In the genomic region with DNA sequence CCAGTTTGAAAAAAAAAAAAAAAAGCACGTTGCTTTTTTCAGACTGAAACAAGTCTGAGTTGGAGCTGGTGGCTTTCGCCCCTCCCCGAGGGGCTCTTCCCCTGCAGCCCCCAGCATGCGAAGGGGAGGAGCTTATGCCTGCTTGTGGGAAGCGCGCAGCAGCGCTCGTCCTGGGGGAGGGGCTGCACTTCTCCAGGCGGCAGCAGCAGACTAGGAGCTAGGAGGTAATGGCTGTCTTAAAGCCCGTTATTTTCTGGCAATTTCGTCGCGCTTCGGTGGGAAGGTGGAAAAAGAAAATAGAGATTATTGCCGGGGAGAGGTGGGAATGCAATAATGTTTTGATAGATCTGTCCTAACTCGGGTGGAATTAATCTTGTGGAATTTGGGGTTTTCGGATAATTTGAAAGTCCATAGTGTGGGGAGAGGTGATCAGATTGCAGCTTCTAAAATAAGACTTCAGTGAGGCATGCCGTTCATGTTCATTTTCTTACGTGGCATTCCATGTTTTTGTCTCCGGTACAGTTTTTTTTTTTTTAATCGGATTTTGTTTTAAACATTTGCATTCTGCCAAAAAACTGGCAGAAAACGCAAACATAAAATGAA, we compare ENCODE assay signal across 8 mouse cellular contexts. TPM values are rescaled to one million over a fixed set of nuclear protein-coding genes. Genes with fewer than 3 reads are reported as not detected.
A peak's percentile ranks its signal among the peaks of the same experiment; 100 is the strongest.
DNase-seq lines count a peak whose midpoint lies in the region; ATAC-seq and TF ChIP-seq lines count a peak whose summit lies in the region.

No protein-coding gene starts in this region.

- ATAC-seq in heart, embryonic 12.5 days (ENCODE audit: insufficient number of reproducible peaks, low FRiP score): peak; percentile 82
- peak; percentile 89; the same call in 1 of the 2 replicates for ATAC-seq in kidney, embryonic 16.5 days (ENCODE audit: low FRiP score, low TSS enrichment)
- ATAC-seq in limb, embryonic 14.5 days (ENCODE audit: low FRiP score, low read depth): peak; percentile 92
- ATAC-seq in midbrain, embryonic 15.5 days (replicated peaks): peak; percentile 96

- no peak overlapping the region for H3K27ac ChIP-seq in thymus, adult 2 months (ENCODE audit: control insufficient read depth, insufficient read depth, low read length)
- H3K27ac ChIP-seq in heart, embryonic 12.5 days (ENCODE audit: poor library complexity, severe bottlenecking): 0 out of 2 replicates have a peak overlapping the region, but pooled peaks have one; percentile 33
- no peak overlapping the region for H3K27ac ChIP-seq in kidney, embryonic 16.5 days (ENCODE audit: low read length)
- H3K27ac ChIP-seq in limb, embryonic 14.5 days (replicated peaks; ENCODE audit: low read depth, low read length): peak overlapping the region; percentile 52; the same call in 1 of the 2 replicates
- H3K27ac ChIP-seq in midbrain, embryonic 15.5 days: no peak overlapping the region
- 0 out of 2 replicates have a peak overlapping the region, but pooled peaks have one; percentile 21 for H3K27ac ChIP-seq in testis, adult 2 months (ENCODE audit: control insufficient read depth, insufficient read depth, low read depth, low read length)

- H3K4me1 ChIP-seq in thymus, adult 2 months (replicated peaks; ENCODE audit: control insufficient read depth, insufficient read depth, low read length): no peaks in the 10 kb centered on the region
- peaks cover 17% of the 10 kb centered on the region; the same call in 1 of the 2 replicates for H3K4me1 ChIP-seq in heart, embryonic 12.5 days (replicated peaks)
- no peaks in the 10 kb centered on the region; the same call in 1 of the 2 replicates for H3K4me1 ChIP-seq in kidney, embryonic 16.5 days (ENCODE audit: insufficient read depth, low read length)
- no peaks in the 10 kb centered on the region for H3K4me1 ChIP-seq in limb, embryonic 14.5 days (ENCODE audit: control insufficient read depth, insufficient read depth, low read length)
- H3K4me1 ChIP-seq in midbrain, embryonic 15.5 days: peaks cover 4% of the 10 kb centered on the region; the same call in 1 of the 2 replicates
- H3K4me1 ChIP-seq in testis, adult 2 months (ENCODE audit: control insufficient read depth, insufficient read depth, low read length): no peaks in the 10 kb centered on the region; the same call in 1 of the 2 replicates

- peak; percentile 5 to 7 for DNase-seq in thymus, postnatal 10 days (ENCODE audit: low spot score in 2 of 2)
- DNase-seq in thymus, adult 2 months: no peak
- peak; percentile 63 for DNase-seq in embryo, embryonic 11.5 days (ENCODE audit: low read depth, low spot score)
- DNase-seq in limb, embryonic 14.5 days (ENCODE audit: low spot score): peak; percentile 81

- no peaks in the 10 kb centered on the region for H3K9me3 ChIP-seq in heart, embryonic 12.5 days (replicated peaks)
- H3K9me3 ChIP-seq in kidney, embryonic 16.5 days (ENCODE audit: low read length): no peaks in the 10 kb centered on the region
- no peaks in the 10 kb centered on the region for H3K9me3 ChIP-seq in limb, embryonic 14.5 days (ENCODE audit: control insufficient read depth, low read length)
- no peaks in the 10 kb centered on the region for H3K9me3 ChIP-seq in midbrain, embryonic 15.5 days

- 4% methylated on average over 22 of the region's 22 CpGs for WGBS in thymus, adult 2 months
- 13% methylated on average over 22 of the region's 22 CpGs for WGBS in heart, embryonic 12.5 days
- WGBS in kidney, embryonic 16.5 days: 24% methylated on average over 22 of the region's 22 CpGs
- WGBS in limb, embryonic 14.5 days: 20% methylated on average over 22 of the region's 22 CpGs
- WGBS in midbrain, embryonic 15.5 days: 17% methylated on average over 22 of the region's 22 CpGs

- H3K4me2 ChIP-seq in heart, embryonic 12.5 days: peak overlapping the region; percentile 61
- peak overlapping the region; percentile 51 for H3K4me2 ChIP-seq in kidney, embryonic 16.5 days (replicated peaks; ENCODE audit: low read depth, low read length)
- peak overlapping the region; percentile 37 for H3K4me2 ChIP-seq in limb, embryonic 14.5 days (replicated peaks; ENCODE audit: low read depth, low read length, severe bottlenecking)
- peak overlapping the region; percentile 52 for H3K4me2 ChIP-seq in midbrain, embryonic 15.5 days

- no peak for TF ChIP-seq POLR2A in thymus, adult 2 months (IDR thresholded peaks at IDR 0.05; ENCODE audit: control insufficient read depth, extremely low read depth, insufficient read depth, low read length, poor library complexity)
- TF ChIP-seq POLR2A in limb, embryonic 14.5 days (IDR thresholded peaks at IDR 0.05; ENCODE audit: borderline replicate concordance, extremely low read depth, insufficient read depth, insufficient read length): no peak
- no peak for TF ChIP-seq POLR2A in testis, adult 2 months (IDR thresholded peaks at IDR 0.05; ENCODE audit: control insufficient read depth, low read depth, low read length)

- H3K4me3 ChIP-seq in thymus, adult 2 months (ENCODE audit: control insufficient read depth, insufficient read depth, low read length): no peak overlapping the region
- H3K4me3 ChIP-seq in heart, embryonic 12.5 days: peak overlapping the region; percentile 50
- peak overlapping the region; percentile 44 for H3K4me3 ChIP-seq in kidney, embryonic 16.5 days (ENCODE audit: low read length)
- peak overlapping the region; percentile 39 for H3K4me3 ChIP-seq in limb, embryonic 14.5 days (replicated peaks; ENCODE audit: low read length)
- peak overlapping the region; percentile 41 for H3K4me3 ChIP-seq in midbrain, embryonic 15.5 days
- H3K4me3 ChIP-seq in testis, adult 2 months (ENCODE audit: control insufficient read depth, low read depth, low read length): peak overlapping the region; percentile 66

- H3K9ac ChIP-seq in heart, embryonic 12.5 days: peak overlapping the region; percentile 54; the same call in 1 of the 2 replicates
- H3K9ac ChIP-seq in kidney, embryonic 16.5 days (replicated peaks; ENCODE audit: low read length): no peak overlapping the region
- H3K9ac ChIP-seq in limb, embryonic 14.5 days (ENCODE audit: low read depth, low read length, severe bottlenecking): peak overlapping the region; percentile 45
- peak overlapping the region; percentile 22; the same call in 1 of the 2 replicates for H3K9ac ChIP-seq in midbrain, embryonic 15.5 days

- no peaks in the 10 kb centered on the region for H3K36me3 ChIP-seq in thymus, adult 2 months (ENCODE audit: control insufficient read depth, insufficient read depth, low read length)
- H3K36me3 ChIP-seq in heart, embryonic 12.5 days: no peaks in the 10 kb centered on the region
- no peaks in the 10 kb centered on the region for H3K36me3 ChIP-seq in kidney, embryonic 16.5 days (ENCODE audit: insufficient read depth, low read length)
- H3K36me3 ChIP-seq in limb, embryonic 14.5 days (ENCODE audit: control insufficient read depth, insufficient read depth, low read length): no peaks in the 10 kb centered on the region
- H3K36me3 ChIP-seq in midbrain, embryonic 15.5 days (replicated peaks): no peaks in the 10 kb centered on the region
- no peaks in the 10 kb centered on the region for H3K36me3 ChIP-seq in testis, adult 2 months (ENCODE audit: control insufficient read depth, insufficient read depth, low read length)

- no peak for TF ChIP-seq CTCF in thymus, adult 2 months (IDR thresholded peaks at IDR 0.05; ENCODE audit: borderline replicate concordance, control insufficient read depth, extremely low read depth, insufficient read depth, low read length, poor library complexity)
- TF ChIP-seq CTCF in testis, adult 2 months (IDR thresholded peaks at IDR 0.05; ENCODE audit: control insufficient read depth, insufficient read depth, insufficient replicate concordance, low read depth, low read length): no peak

- H3K27me3 ChIP-seq in thymus, adult 2 months (ENCODE audit: control insufficient read depth, insufficient read depth, low read length): no peaks in the 10 kb centered on the region
- no peaks in the 10 kb centered on the region for H3K27me3 ChIP-seq in heart, embryonic 12.5 days (replicated peaks)
- H3K27me3 ChIP-seq in kidney, embryonic 16.5 days (ENCODE audit: insufficient read depth, low read length): peaks cover 3% of the 10 kb centered on the region; the same call in 1 of the 2 replicates
- H3K27me3 ChIP-seq in limb, embryonic 14.5 days (ENCODE audit: control insufficient read depth, insufficient read depth, low read length): no peaks in the 10 kb centered on the region
- H3K27me3 ChIP-seq in midbrain, embryonic 15.5 days (replicated peaks): 0 out of 2 replicates have a peak, but pooled peaks cover 3% of the 10 kb centered on the region
- no peaks in the 10 kb centered on the region for H3K27me3 ChIP-seq in testis, adult 2 months (ENCODE audit: control insufficient read depth, insufficient read depth, low read length)

RNA-seq across cellular contexts. Expression of a gene that starts 7.2 kb away (rescaled TPM):
- polyA plus RNA-seq in thymus, adult 2 months (2012; rRNA removed): 0.07 and 0.23 TPM in 2 replicates
- polyA plus RNA-seq in heart, embryonic 12.5 days (2016; fragmentation: Nextera tagmentation; extraction: Ambion mirVana): 38.8 and 46.4 TPM in 2 replicates
- 12.1 and 16.5 TPM in 2 replicates for polyA plus RNA-seq in kidney, embryonic 16.5 days (2015; fragmentation: Nextera tagmentation; extraction: Ambion mirVana)
- polyA plus RNA-seq in limb, embryonic 14.5 days (2012; rRNA removed): 13.3 and 17.2 TPM in 2 replicates
- 39.1 and 52.6 TPM in 2 replicates for polyA plus RNA-seq in limb, embryonic 14.5 days (2014; fragmentation: Nextera tagmentation; extraction: Ambion mirVana)
- polyA plus RNA-seq in midbrain, embryonic 15.5 days (2015; fragmentation: Nextera tagmentation; extraction: Ambion mirVana): 8.4 and 8.6 TPM in 2 replicates
- polyA plus RNA-seq in testis, adult 2 months (2012; rRNA removed): 9.6 and 12.7 TPM in 2 replicates

RNA-seq across cellular contexts. Expression of a gene that starts 38.1 kb away (rescaled TPM):
- not detected in 2 replicates for polyA plus RNA-seq in thymus, adult 2 months (2012; rRNA removed)
- polyA plus RNA-seq in heart, embryonic 12.5 days (2016; fragmentation: Nextera tagmentation; extraction: Ambion mirVana): not detected in 2 replicates
- polyA plus RNA-seq in kidney, embryonic 16.5 days (2015; fragmentation: Nextera tagmentation; extraction: Ambion mirVana): not detected in 2 replicates
- not detected in 2 replicates for polyA plus RNA-seq in limb, embryonic 14.5 days (2012; rRNA removed)
- polyA plus RNA-seq in limb, embryonic 14.5 days (2014; fragmentation: Nextera tagmentation; extraction: Ambion mirVana): not detected in 2 replicates
- not detected in 2 replicates for polyA plus RNA-seq in midbrain, embryonic 15.5 days (2015; fragmentation: Nextera tagmentation; extraction: Ambion mirVana)
- polyA plus RNA-seq in testis, adult 2 months (2012; rRNA removed): 18.0 and 21.0 TPM in 2 replicates

Comparison
In these comparisons a context has a peak if more than half of its experiments do, and no peak if none do; other contexts are left out.
1. H3K27ac ChIP-seq: peak in heart, embryonic 12.5 days (single experiment), limb, embryonic 14.5 days (single experiment) and testis, adult 2 months (single experiment); none in thymus, adult 2 months (single experiment), kidney, embryonic 16.5 days (single experiment) and midbrain, embryonic 15.5 days (single experiment).
2. RNA of a gene that starts 38.1 kb away (polyA plus RNA-seq): 18.0 to 21.0 TPM in testis, adult 2 months; not detected in limb, embryonic 14.5 days, not detected in thymus, adult 2 months, not detected in heart, embryonic 12.5 days, not detected in kidney, embryonic 16.5 days and not detected in midbrain, embryonic 15.5 days; every median in the first group is over 10 times any median in the second.
3. Peak in every context shown above with its lines, with median percentiles within 50 percentile points of each other: ATAC-seq and H3K4me2 ChIP-seq.